Mouse (Mus musculus) colon, adult 2 months (tissue): ENCODE results near the gene Hnrnpk. TPM values are rescaled to one million over a fixed set of nuclear protein-coding genes. Genes with fewer than 3 reads are reported as not detected.

Experiments
- polyA plus RNA-seq: library from polyadenylated mRNA; depleted of rRNA; stranded (reverse); fragments of >200 nt; gene quantifications from 2 replicates; pipeline ENCODE4 v1.2.3, GENCODE M21; 2012; rRNA removed

The Hnrnpk gene
- 186 and 202 TPM in 2 replicates for polyA plus RNA-seq

DNA sequence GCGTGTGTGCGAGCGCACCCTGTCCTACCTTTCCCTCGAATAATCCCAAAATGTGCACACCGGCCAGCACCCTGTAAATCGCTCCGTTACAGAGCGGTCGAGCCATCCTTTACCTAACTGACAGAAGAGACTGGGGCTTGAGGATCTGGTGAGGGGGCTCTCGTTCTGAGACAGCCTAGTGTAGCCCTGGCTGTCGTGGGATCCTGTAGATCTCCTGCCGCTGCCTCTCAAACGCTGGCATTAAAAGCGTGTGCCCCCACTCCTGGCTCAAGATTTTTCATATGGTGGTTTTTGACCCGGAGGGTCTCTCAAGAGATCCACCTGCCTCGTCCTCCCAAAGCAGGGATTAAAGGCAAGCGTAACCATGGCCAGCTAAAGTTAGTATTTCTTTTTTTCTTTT lies at the start of gene Hnrnpk:
Hnrnpk (minus strand) TSS at position 101 of the 400 bp plus-strand sequence.

DNA sequence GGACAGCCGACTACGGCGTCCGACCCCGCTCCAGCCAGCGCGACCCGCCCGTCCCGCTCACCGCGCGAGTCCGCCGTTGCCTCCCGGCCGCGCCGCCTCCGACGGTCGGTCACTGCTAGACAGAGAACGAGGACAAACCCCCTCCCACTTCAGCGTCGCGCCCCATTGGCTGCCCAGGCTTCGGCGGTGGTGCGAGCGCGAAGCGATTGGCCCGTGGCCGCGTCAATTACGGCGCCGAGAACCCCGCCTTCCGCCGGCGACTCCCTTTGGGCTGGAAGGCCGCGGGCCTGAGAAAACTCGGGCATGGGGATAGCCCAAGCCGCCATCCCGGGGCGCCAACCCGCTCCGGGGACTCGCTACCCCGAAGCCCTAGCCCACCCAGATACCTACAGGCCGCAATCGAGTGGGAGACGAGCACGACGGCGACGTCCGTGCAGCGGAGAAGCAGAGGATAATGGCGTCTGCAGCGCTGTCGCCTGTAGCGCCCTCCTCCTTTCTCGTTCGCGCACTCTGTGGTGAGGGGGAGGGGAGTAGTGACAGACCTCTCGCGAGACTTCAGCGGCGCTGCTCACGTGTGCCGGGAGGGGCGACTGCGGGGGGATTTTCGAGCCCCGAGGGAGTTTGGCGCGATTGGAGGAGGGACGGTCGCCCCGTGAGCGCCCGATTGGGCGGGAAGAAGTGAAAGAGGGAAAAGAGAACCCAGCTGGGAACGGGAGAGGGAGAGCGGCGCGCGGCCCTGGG lies 970 bp downstream of the Hnrnpk start, which contains the start of gene Rmi1:
Rmi1 (plus strand) TSS at position 246 of the 741 bp plus-strand sequence.

DNA sequence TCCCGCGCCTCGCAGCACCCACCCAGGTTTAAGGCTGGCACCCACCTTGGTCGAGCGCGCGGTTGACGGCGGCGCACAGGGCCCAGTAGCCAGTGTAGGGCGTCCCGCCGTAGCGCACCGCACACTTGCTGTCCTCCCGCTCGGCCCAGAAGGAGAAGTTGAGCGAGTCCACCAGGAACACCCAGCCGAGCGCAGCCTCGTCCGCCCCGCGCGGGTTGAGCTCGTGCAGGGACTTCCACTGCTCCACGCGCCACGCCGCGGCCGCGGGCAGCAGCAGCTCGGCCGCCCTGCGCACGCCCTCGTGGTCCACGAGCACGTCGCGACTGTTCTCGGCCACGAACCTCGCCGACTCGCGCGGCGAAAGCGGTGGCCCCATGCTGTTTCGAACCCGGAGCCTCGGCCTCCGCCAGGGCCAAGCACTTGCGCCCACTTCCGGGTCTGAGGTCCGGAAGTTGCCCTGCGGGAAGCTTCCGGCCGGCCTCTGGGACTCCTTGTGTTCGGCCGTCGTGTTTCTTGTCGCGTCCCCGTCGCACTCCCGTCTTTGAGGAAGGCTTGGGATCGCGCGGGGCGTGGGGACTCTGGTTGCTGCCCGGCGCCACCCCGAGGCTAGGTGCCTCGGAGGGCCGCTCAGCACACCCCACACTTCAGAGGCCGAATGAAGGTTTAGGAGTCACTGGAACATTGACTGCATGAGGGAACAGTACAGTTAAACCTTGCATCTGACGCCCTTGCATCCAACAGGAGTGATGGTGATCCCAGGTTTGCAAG lies 18.2 kb downstream of the Hnrnpk start, which contains the start of gene 2210016F16Rik:
2210016F16Rik (minus strand) TSS at position 447 of the 768 bp plus-strand sequence.

DNA sequence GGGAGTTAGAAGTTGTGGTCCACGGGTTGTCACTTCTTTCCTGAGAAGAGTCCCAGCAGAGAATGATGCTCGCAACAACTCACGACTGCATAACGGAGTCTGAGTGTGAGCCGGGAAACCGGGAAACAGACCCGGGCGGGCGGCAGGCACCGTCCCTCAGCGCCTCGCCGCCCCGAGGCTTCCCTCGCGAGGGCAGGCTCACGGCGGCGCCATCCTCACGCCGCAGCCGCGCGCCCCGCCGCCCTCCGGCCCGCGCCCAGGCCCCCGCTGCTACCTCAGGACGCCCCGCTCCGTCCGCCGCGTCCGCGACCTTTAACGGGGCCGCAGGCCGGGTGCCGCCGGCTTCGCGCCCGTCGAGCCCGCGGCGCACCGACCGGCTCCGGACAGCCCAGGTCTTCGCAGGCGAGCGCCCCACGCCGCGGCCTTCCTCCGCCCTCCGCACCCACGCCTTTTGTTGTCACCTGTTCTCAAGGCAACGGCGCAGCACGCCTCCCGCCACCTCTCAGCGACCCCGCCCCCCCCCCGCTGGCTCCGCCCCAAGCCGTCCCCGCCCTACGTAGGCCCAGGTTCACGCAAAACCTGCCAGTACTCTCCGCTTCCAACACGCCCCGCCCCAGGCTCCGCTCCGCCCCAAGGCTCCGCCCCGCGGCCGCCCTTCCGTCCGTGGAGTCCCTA lies 44.4 kb downstream of the Hnrnpk start, which contains the start of gene Kif27:
Kif27 (minus strand) TSS at position 494 of the 675 bp plus-strand sequence.

Other genes starting within 250 kb of the Hnrnpk start
- 16.0 and 17.7 TPM in 2 replicates for gene Idnk, start 245.7 kb downstream of the Hnrnpk start, polyA plus RNA-seq
- 146 and 159 TPM in 2 replicates for gene Ubqln1, start 187.7 kb downstream of the Hnrnpk start, polyA plus RNA-seq
- gene Gkap1, start 127.6 kb downstream of the Hnrnpk start, polyA plus RNA-seq: 2.6 and 3.2 TPM in 2 replicates
- gene Kif27, start 44.2 kb downstream of the Hnrnpk start, polyA plus RNA-seq: 0.17 and 0.20 TPM in 2 replicates
- gene 2210016F16Rik, start 18.1 kb downstream of the Hnrnpk start, polyA plus RNA-seq: 61.2 and 64.4 TPM in 2 replicates
- gene Rmi1, start 1.1 kb downstream of the Hnrnpk start, polyA plus RNA-seq: 7.9 and 9.0 TPM in 2 replicates
- 1.8 and 2.1 TPM in 2 replicates for gene Slc28a3, start 207.5 kb upstream of the Hnrnpk start, polyA plus RNA-seq